Mouse (Mus musculus) right cerebral cortex, adult 2 months (tissue): ENCODE data around the gene Il20ra.

Experiments
- DNase-seq, 2 experiments: peaks; one replicate each; pipeline ENCODE4 v3.0.0; 2021 to 2022; ENCODE audit warnings: low spot score in 2 of 2

The Il20ra gene

DNA sequence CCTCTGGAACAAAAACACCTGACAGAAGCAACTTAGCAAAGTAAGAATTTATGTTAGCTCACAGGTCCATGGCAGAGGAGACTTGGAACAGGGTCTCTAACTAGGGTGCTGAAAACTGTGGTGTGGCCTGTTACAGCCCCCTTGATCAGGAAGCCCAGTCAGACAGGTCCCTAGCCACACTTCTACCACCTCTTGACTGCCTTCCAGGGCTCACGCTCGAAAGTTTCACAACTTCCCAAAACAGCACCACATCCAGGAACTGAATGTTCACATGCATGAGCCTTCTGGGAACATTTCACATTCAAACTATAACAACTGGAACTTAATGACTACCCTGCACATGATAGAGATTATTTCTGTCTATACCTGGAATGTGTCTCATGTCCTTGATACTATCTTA lies 53.1 kb downstream of the Il20ra start:
- no peak for DNase-seq

DNA sequence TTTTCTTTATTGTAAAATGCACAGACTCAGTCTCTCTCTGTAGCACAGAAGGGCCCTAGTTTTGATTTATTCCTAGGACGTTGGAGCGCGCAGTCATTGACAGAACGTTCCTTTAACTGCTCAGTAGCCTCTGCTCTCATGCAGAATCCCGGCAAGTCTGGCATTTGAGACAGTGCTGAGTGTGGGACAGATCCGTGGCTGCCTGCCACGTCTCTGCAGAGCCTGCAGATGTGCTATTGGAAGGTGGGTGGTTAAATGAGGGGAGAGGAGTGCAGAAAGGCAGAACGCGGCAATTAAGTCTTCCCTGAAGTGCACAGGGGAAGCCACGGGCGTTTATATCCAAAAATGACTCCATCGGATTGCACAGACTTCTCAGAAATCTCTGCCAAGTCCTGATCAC lies 66.7 kb downstream of the Il20ra start:
- DNase-seq = peak; percentile 24 to 54

DNA sequence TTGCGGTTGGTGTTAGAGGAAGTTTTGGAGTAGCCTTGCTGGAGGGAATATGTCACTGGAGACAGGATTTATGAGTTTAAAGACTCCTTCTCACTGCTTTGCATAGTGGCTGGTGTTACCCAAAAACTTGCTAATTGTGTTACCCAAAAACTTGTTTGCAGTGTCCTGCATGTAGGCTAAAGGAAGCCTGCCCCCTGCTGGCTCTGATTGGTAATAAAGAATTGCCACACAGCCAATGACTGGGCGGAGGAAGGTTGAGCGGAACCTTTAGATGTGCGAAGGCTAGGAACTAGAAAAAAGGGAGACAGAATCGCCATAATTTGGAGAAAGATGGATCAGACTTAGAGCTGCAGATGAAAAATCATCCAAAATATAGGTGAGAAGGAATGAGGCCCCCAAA lies 69.0 kb downstream of the Il20ra start:
- peak; percentile 27 to 40 for DNase-seq

DNA sequence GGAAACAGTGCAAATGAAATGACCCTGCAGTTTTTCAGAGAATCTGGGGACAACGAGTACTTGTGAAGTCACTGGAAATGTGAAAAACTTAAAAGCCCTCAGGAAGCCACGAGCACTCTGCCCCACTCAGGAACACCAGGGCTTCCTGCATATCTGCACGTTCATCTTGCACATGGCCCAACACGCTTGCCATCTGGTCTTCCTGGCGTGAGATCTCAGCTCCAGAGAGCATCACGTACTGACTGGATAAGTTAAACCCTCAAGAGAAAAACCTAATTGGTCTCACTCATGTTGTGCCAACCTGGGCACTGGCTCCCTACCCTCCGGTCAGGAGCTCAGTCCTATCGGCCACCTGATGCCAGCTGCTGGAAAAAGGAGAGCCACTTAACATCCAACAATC lies 82.6 kb downstream of the Il20ra start:
- DNase-seq = no peak

DNA sequence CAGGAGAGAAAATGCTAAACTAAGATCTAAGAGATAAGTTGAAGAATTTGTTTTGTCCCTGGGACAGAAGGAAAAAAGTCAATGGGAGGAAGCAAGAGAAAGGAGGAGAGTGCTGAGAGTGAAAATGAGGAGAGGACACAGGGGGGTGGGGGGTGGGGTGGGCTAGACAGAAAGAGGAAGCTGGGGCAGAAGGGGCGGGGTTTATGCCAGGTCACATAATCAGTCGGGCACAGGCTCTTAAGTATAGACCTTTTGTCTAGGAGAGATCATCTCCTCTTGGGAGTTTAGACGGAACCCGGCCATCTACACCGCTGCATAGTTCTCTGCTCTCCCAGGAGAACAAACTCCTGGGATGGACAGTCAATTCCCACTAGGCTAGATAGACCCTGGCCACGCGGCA lies 90.6 kb downstream of the Il20ra start:
- no peak for DNase-seq

DNA sequence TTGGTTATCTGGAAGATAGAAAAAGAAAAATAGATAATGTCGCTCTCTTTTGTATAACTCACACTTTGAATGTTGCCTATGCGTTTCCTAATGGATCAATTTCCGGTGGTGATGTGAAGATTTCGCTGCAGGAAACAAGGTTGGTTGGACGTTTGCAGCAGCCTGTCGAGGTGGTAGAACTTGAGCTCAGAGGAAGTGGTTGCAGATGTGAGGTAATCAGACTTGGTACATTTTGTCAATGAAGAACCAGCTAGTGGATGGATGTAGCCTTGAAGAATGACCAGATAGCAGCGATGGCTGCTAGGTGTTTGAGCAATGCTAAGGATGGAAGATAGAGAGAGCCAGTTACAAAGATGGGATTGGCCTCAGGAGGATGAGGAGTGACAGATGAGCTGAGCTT lies 92.4 kb downstream of the Il20ra start:
- DNase-seq = no peak
